In the genomic region with DNA sequence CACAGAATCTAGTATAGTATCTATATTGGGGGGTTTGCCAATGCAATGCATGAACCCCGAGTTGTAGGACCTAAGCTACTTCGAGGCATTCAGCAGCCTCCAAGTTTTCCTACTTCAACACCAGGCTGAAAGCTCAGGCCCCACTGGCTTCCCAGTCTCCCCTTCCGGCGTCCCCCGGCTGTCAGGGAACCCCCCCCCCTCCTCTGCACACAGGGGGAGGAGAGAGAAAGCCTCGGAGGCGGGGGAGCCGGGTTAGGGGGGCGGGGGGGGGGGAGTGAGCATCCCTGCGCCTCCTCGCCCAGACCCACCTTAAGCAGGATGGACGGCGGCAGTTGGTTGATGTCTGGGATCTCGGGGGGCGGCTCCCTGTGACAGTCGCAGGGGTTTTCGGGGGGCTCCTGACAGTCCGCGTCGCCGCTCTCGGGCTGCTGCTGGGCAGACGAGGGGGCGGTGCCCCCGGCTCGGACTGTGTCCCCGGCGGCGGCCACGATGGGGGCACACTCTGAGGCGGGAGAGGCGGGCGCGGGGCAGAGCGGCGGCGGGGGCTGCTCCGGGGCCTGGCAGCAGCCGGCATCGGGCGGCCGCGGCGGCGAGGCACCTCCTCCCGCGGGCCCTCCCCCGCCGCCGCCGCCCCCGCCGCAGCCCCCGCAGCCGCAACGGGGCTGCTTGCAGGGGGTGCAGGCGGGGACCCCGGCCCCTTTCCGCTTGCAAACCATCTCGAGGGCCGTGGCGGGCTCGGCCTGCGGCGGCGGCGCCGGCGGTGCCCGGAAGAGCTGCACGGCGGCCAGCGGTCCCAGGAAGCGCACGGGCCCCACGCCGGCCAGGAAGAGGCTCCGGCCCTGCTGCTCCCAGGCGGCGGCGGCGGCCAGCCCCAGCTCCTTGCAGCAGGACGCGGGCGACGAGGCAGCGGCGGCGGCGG, we compare ENCODE assay signal across 8 mouse cellular contexts. TPM values are rescaled to one million over a fixed set of nuclear protein-coding genes. Genes with fewer than 3 reads are reported as not detected.
DNase-seq lines count a peak whose midpoint lies in the region; ATAC-seq and TF ChIP-seq lines count a peak whose summit lies in the region.

No protein-coding gene starts in this region.

- H3K27ac ChIP-seq in cortical plate, adult 2 months (ENCODE audit: insufficient read depth, low read length) = peak overlapping the region; percentile 92
- peak overlapping the region; percentile 90 for H3K27ac ChIP-seq in kidney, adult 2 months (ENCODE audit: insufficient read depth, low read depth, low read length)
- H3K27ac ChIP-seq in liver, postnatal 0 days (ENCODE audit: low read depth) = peak overlapping the region; percentile 98
- H3K27ac ChIP-seq in neural tube, embryonic 14.5 days (ENCODE audit: low read depth, low read length) = peak overlapping the region; percentile 98

- peak; percentile 44 for DNase-seq in right cerebral cortex, adult 18-20 months
- DNase-seq in right cerebral cortex, adult 2 months (ENCODE audit: low spot score in 2 of 2) = no peak
- peak; percentile 60 to 61 for DNase-seq in heart, adult 18-20 months
- DNase-seq in kidney, adult 2 months = peak; percentile 51
- peak; percentile 65 for DNase-seq in liver, postnatal 0 days
- peak; percentile 54 to 61 for DNase-seq in thymus, adult 18-20 months

- H3K27me3 ChIP-seq in kidney, adult 2 months (replicated peaks; ENCODE audit: control insufficient read depth, insufficient read depth, low read length) = no peaks in the 10 kb centered on the region
- H3K27me3 ChIP-seq in liver, postnatal 0 days (ENCODE audit: insufficient read depth, low read length) = no peaks in the 10 kb centered on the region
- H3K27me3 ChIP-seq in neural tube, embryonic 14.5 days (ENCODE audit: control insufficient read depth, insufficient read depth, low read length) = no peaks in the 10 kb centered on the region

- H3K4me3 ChIP-seq in cortical plate, adult 2 months (ENCODE audit: insufficient read depth, low read length) = peak overlapping the region; percentile 46
- peak overlapping the region; percentile 79 for H3K4me3 ChIP-seq in kidney, adult 2 months (ENCODE audit: insufficient read depth, low read depth, low read length)
- H3K4me3 ChIP-seq in liver, postnatal 0 days (ENCODE audit: low read depth, low read length) = peak overlapping the region; percentile 72
- H3K4me3 ChIP-seq in neural tube, embryonic 14.5 days (ENCODE audit: low read depth, low read length) = peak overlapping the region; percentile 94

- under 1% methylated on average over 79 of the region's 90 CpGs for WGBS in kidney, adult 2 months
- WGBS in liver, postnatal 0 days (ENCODE audit: insufficient replicate concordance) = 1% methylated on average over 58 of the region's 90 CpGs
- WGBS in neural tube, embryonic 14.5 days = under 1% methylated on average over 43 of the region's 90 CpGs

- no peaks in the 10 kb centered on the region for H3K9me3 ChIP-seq in liver, postnatal 0 days (ENCODE audit: low read length)
- H3K9me3 ChIP-seq in neural tube, embryonic 14.5 days (ENCODE audit: control insufficient read depth, low read length) = no peaks in the 10 kb centered on the region

- no peak for TF ChIP-seq EP300 in liver, postnatal 0 days (IDR thresholded peaks at IDR 0.05; ENCODE audit: low read depth)

- peak overlapping the region; percentile 97 for H3K9ac ChIP-seq in liver, postnatal 0 days (replicated peaks)
- H3K9ac ChIP-seq in neural tube, embryonic 14.5 days (replicated peaks; ENCODE audit: low read depth, low read length) = peak overlapping the region; percentile 99

- no peak for TF ChIP-seq POLR2A in cortical plate, adult 2 months (IDR thresholded peaks at IDR 0.05; ENCODE audit: extremely low read depth, insufficient read depth, low read length)
- TF ChIP-seq POLR2A in kidney, adult 2 months (IDR thresholded peaks at IDR 0.05; ENCODE audit: low read depth, low read length) = no peak

- peak overlapping the region; percentile 91 for H3K4me2 ChIP-seq in liver, postnatal 0 days (ENCODE audit: low read depth, low read length)
- H3K4me2 ChIP-seq in neural tube, embryonic 14.5 days (ENCODE audit: low read depth, low read length) = peak overlapping the region; percentile 51

- no peaks in the 10 kb centered on the region for H3K36me3 ChIP-seq in kidney, adult 2 months (ENCODE audit: control insufficient read depth, insufficient read depth, low read length)
- no peaks in the 10 kb centered on the region for H3K36me3 ChIP-seq in liver, postnatal 0 days (replicated peaks; ENCODE audit: insufficient read depth, low read length)
- H3K36me3 ChIP-seq in neural tube, embryonic 14.5 days (ENCODE audit: control insufficient read depth, insufficient read depth, low read length) = no peaks in the 10 kb centered on the region

- TF ChIP-seq CTCF in cortical plate, adult 2 months (IDR thresholded peaks at IDR 0.05; ENCODE audit: extremely low read depth, insufficient read depth, low read length) = no peak
- TF ChIP-seq CTCF in kidney, adult 2 months (conservative IDR thresholded peaks at IDR 0.05; ENCODE audit: insufficient read depth, insufficient read length, low read depth, low read length) = no peak
- TF ChIP-seq CTCF in liver, postnatal 0 days (IDR thresholded peaks at IDR 0.05; ENCODE audit: low read depth) = no peak

- peak; percentile 34 for ATAC-seq in liver, postnatal 0 days
- ATAC-seq in neural tube, embryonic 14.5 days (ENCODE audit: low read depth) = peak; percentile 57

- H3K4me1 ChIP-seq in cortical plate, adult 2 months (ENCODE audit: control insufficient read depth, insufficient read depth, low read length) = peaks cover 11% of the 10 kb centered on the region
- H3K4me1 ChIP-seq in kidney, adult 2 months (ENCODE audit: control insufficient read depth, insufficient read depth, low read length) = peaks cover 22% of the 10 kb centered on the region
- peaks cover 21% of the 10 kb centered on the region for H3K4me1 ChIP-seq in liver, postnatal 0 days (ENCODE audit: insufficient read depth)
- peaks cover 24% of the 10 kb centered on the region for H3K4me1 ChIP-seq in neural tube, embryonic 14.5 days (ENCODE audit: control insufficient read depth, insufficient read depth, low read length)

RNA-seq across cellular contexts. Expression of gene Fbxl17, which starts 0.8 kb away (rescaled TPM):
- polyA plus RNA-seq in cortical plate, adult 2 months (2012; rRNA removed) = 28.9 TPM in 2 replicates
- total RNA-seq in heart, adult 18-20 months (2021) = 10 to 100 TPM; 26.8 to 27.0 TPM
- 9.2 and 10.2 TPM in 2 replicates for polyA plus RNA-seq in kidney, adult 2 months (2012; rRNA removed)
- 3.3 and 5.0 TPM in 2 replicates for polyA plus RNA-seq in liver, postnatal 0 days (2015; fragmentation: Nextera tagmentation; extraction: Ambion mirVana)
- 14.5 and 17.4 TPM in 2 replicates for polyA plus RNA-seq in neural tube, embryonic 14.5 days (2014; fragmentation: Nextera tagmentation; extraction: Ambion mirVana)

Comparison
In these comparisons a context has a peak if more than half of its experiments do, and no peak if none do; other contexts are left out.
1. DNase-seq: peak in right cerebral cortex, adult 18-20 months (single experiment), heart, adult 18-20 months (2 of 2), kidney, adult 2 months (single experiment), liver, postnatal 0 days (single experiment) and thymus, adult 18-20 months (2 of 2); none in right cerebral cortex, adult 2 months (0 of 2).
2. Peak in every context shown above with its lines, with median percentiles within 50 percentile points of each other: H3K27ac ChIP-seq and H3K4me3 ChIP-seq.